Mouse (Mus musculus): ENCODE measurements at regions not wholly inside any gene's neighbourhood (a gene's known extent, or its start where the extent isn't known, plus 50 kb on each side); places are given as distances from the start of the nearest gene placed in this dataset.

DNA sequence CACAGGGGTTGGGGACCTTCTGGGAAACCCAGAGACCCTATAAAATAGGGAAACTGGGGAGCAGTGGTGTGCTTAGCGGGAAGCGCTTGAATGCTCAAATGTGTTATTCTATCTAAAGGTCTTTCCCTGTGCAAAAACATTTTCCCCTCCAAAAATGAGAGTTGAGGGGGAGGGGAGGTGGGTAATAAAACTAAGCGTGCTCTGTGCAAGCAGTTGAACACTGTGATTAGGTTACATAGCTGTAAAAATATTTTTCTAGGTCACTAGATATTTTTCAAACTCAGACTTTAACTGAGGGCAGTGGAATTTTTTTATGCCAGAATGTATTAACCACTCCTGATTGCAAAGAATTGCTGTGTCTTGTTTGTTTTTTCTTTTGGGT, 77.0 kb upstream of the Tbl1x start:
- DNase-seq (ENCODE audit: low spot score), result no peak

DNA sequence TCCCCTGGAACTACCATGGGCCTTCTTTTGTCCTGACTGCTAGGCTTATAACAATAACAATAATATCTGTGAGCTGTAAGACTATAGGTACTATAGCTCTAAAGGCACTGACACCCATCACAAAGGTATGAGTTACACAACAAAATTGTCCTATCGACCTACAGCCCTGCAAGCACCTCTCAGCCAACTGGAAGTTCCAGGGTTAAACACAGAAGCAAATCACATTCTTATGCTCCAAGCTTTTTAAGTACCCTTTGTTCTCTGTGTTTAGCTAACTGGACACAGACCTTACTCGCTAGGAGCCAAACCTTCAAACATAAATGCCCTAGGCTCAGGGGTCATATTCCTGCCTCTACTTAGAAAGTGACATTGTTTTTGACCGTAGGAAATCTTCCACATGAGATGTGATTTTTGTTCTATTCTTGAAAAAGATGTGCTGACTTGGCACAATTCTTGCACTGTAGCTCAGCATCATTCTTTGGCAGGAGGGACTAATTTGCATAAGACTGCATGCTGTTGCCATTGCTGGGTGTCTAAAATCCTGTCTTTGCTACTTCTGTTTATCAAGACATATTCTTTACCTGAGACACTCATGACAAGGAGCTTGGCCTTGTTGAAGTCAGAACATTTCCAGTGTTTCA, 66.8 kb upstream of the Tbl1x start:
- no peak for DNase-seq (ENCODE audit: low spot score)

DNA sequence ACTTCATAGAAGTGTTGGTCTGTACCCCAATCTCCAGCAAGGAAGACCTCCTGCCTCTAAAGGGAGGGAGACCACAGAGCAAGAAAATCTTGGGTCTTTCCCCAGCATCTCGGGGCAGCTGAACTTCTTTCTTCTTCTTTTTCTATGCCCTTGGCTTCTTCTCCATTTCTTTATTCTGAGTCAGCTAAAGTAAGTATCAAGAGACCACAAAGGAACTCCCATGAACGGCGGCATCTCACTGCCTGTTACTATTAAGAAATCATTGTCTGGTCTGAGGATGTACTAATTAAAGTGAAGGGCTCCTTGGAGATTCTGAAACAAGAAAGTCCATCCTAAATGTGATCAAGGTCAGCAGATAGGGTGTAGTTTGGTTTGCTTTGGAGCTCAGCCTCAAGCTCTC, 64.1 kb upstream of the Tbl1x start:
- no peak for DNase-seq (ENCODE audit: low spot score)

DNA sequence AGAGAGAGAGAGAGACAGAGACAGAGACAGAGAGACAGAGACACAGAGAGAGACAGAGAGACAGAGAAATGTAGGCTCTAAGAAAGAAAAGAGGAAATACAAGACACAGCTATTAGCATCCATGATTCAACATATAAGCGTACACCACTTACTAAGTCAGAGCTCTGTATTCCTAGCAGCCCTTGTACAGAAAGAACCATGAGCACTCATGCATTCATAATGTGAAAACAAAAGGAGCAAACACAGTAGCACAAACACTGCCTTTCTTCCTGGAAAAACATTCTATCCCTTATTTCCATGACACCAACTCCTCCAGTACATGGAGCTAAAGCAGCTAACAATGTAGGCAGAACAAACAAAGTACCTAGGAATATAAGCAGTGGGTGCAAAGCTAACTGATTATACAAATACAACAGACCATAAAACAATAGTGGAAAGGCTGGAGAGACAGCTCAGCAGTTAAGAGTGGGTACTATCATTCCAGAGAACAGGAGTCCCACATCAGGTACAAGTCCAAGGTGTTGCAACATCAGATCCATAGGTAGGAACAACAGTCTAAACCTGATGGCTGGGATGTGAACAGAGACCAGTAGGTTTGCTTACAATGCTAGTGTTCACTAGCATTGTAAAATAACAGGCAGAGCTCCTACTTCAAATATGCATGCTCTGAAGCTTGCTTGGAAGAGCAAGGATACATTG, 58.7 kb upstream of the Tbl1x start:
- no peak for DNase-seq (ENCODE audit: low spot score)

Measured in urinary bladder, postnatal 10 days (tissue).